Mouse (Mus musculus) lung, embryonic 14.5 days (tissue): ENCODE data around the gene Eef1akmt2. TPM values are rescaled to one million over a fixed set of nuclear protein-coding genes. Genes with fewer than 3 reads are reported as not detected.
A peak's percentile ranks its signal among the peaks of the same experiment; 100 is the strongest.

ENCODE experiments used
- ATAC-seq: fragments of 200-750 bp; cut with Nextera tagmentation; 2 replicates; pipeline ENCODE4 v1.8.0; 2017; ENCODE audit warnings: mild to moderate bottlenecking, moderate TSS enrichment, moderate library complexity; ENCODE audit not compliant: insufficient read depth
- DNase-seq: peaks from one replicate; pipeline ENCODE4 v3.0.0-alpha.2; 2015
- H3K27ac ChIP-seq: fragments of 300-500 bp; sonication (generic); 2 replicates; pipeline ENCODE4 v1.5.1; 2014; ENCODE audit warnings: low read depth, mild to moderate bottlenecking, moderate library complexity
- H3K27me3 ChIP-seq: fragments of 300-500 bp; sonication (generic); 2 replicates; pipeline ENCODE4 v1.6.1; 2014; ENCODE audit warnings: low read length, control low read depth; ENCODE audit not compliant: insufficient read depth
- H3K36me3 ChIP-seq: fragments of 300-500 bp; sonication (generic); 2 replicates; pipeline ENCODE4 v1.6.1; 2014; ENCODE audit warnings: control low read depth; ENCODE audit not compliant: insufficient read depth
- H3K4me1 ChIP-seq: fragments of 300-500 bp; sonication (generic); 2 replicates; pipeline ENCODE4 v1.6.1; 2014; ENCODE audit warnings: antibody characterized with exemption, control low read depth; ENCODE audit not compliant: insufficient read depth
- H3K4me2 ChIP-seq: fragments of 300-500 bp; sonication (generic); 2 replicates; pipeline ENCODE4 v1.6.1; 2014; ENCODE audit warnings: mild to moderate bottlenecking
- H3K4me3 ChIP-seq: fragments of 300-500 bp; sonication (generic); 2 replicates; pipeline ENCODE4 v1.5.1; 2014; ENCODE audit warnings: low read depth, low read length
- H3K9ac ChIP-seq: fragments of 300-500 bp; sonication (generic); 2 replicates; pipeline ENCODE4 v1.6.1; 2014
- H3K9me3 ChIP-seq: fragments of 300-500 bp; sonication (generic); 2 replicates; pipeline ENCODE4 v1.6.1; 2016; ENCODE audit warnings: low read depth, low read length, control low read depth
- CTCF ChIP-seq: IDR thresholded peaks from 2 replicates; pipeline ENCODE4 v1.5.1; 2016; ENCODE audit warnings: antibody characterized with exemption, low read depth
- WGBS: fragments of 180-500 bp; shearing (Covaris S2); extraction: QIAGEN DNeasy Blood & Tissue Kit; methylation state at CpG from one replicate; pipeline ENCODE4 v1.1.7; 2014; 5-methylcytosine and 5-hydroxymethylcytosine counted together
- polyA plus RNA-seq: library from polyadenylated mRNA; unstranded; fragments of >200 nt; fragmentation: Nextera tagmentation; extraction: Ambion mirVana; gene quantifications from 2 replicates; pipeline ENCODE4 v1.2.1, GENCODE M21; 2014

Gene Eef1akmt2
- polyA plus RNA-seq, 1 experiment from 2014 or later, result 61.8 TPM

DNA sequence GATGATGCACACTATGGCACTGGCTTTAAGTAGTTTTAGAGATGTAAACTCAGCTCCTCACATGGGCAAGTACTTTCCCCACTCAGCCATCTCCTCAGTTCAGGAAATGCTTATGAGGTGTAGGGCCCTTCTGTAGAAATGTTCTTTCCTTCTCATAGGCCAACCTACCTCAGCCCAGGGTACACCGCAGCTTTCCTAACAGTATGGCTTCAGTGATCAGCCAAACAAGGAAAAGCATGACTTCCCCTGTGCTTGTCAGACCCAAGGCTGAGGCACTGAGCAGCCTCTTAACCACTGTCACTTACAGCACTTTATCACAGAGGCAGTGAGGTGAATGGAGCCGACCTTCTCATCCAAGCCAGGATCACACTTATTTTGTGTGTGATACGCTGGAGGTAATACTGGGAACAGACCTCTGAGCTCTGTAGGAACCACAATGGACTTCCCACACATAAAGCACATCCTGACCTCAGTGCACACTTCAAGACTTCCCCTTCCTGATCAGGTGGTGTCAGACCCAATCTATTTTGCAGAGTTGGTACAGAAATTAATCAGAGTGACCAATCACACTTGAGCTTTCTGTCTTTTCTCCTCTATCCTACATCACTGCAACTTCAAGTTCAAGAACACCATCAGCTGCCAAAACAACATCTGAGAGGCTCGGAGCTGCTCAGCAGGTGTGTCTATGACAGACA lies 64.8 kb downstream of the Eef1akmt2 start:
- ATAC-seq (no peak), DNase-seq (no peak)
- no peak overlapping the region for H3K4me2 ChIP-seq
- no peak overlapping the region for H3K27ac ChIP-seq
- no peaks in the 10 kb centered on the region for H3K27me3 ChIP-seq
- H3K4me1 ChIP-seq, result no peaks in the 10 kb centered on the region; the same call in 1 of the 2 replicates
- WGBS, result 80% methylated on average over 4 of the region's 4 CpGs
- H3K9ac ChIP-seq, result no peak overlapping the region
- no peak overlapping the region for H3K4me3 ChIP-seq
- TF ChIP-seq CTCF, result no peak
- no peaks in the 10 kb centered on the region for H3K9me3 ChIP-seq
- no peaks in the 10 kb centered on the region for H3K36me3 ChIP-seq

DNA sequence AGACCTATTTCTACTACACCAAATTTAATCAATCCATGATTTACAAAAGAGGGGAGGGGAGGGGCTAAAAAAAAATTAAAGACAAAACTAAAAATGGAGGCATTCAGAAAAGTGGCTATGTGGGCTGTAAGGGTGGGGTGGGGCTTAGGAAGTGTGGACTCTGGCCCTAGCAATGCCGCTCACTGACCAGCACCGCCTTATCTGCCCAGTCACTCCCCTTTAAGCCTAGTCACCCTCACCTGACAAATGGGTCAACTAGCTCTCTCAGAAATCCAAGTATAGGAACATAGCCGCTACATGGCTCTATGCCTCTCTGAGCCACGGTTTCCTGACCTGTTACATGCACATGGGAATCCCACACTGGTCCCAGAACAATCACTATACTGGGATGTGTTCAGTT lies 65.5 kb downstream of the Eef1akmt2 start:
- ATAC-seq (no peak), DNase-seq (no peak)
- no peak overlapping the region for H3K4me3 ChIP-seq
- no peaks in the 10 kb centered on the region for H3K9me3 ChIP-seq
- peak overlapping the region; percentile 40; the same call in 1 of the 2 replicates for H3K27ac ChIP-seq
- H3K4me1 ChIP-seq, result no peaks in the 10 kb centered on the region; the same call in 1 of the 2 replicates
- no peaks in the 10 kb centered on the region for H3K27me3 ChIP-seq
- TF ChIP-seq CTCF, result no peak
- H3K36me3 ChIP-seq, result no peaks in the 10 kb centered on the region
- WGBS, result 85% methylated on average over 4 of the region's 4 CpGs
- H3K9ac ChIP-seq, result no peak overlapping the region
- H3K4me2 ChIP-seq, result no peak overlapping the region

DNA sequence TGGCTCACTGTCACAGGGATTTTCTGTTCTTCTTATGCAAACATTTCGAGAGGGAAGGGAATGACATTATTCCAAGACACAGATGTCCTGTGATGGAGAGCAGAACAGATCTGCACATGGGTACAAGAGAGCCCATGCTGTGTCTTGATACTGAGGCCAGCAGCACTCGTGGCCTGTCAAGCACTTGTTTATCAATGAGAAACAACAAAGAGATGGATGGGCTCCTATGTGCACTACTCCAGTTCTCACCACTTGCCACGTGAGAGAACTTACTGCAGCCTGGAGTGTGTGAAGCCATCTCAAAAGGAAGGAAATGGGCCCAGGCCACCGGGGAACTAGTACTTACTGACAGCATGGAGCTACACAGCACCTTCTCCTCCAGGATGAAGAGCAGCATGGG lies 66.0 kb downstream of the Eef1akmt2 start:
- no peak overlapping the region for H3K9ac ChIP-seq
- H3K4me1 ChIP-seq, result peaks cover under 1% of the 10 kb centered on the region
- H3K4me3 ChIP-seq, result no peak overlapping the region
- peak; percentile 36; the same call in 1 of the 2 replicates for ATAC-seq
- no peak for TF ChIP-seq CTCF
- WGBS, result 27% methylated on average over 4 of the region's 4 CpGs
- peak; percentile 22 for DNase-seq
- no peaks in the 10 kb centered on the region for H3K36me3 ChIP-seq
- peak overlapping the region; percentile 40 for H3K27ac ChIP-seq
- no peaks in the 10 kb centered on the region for H3K9me3 ChIP-seq
- no peaks in the 10 kb centered on the region for H3K27me3 ChIP-seq
- H3K4me2 ChIP-seq, result no peak overlapping the region

DNA sequence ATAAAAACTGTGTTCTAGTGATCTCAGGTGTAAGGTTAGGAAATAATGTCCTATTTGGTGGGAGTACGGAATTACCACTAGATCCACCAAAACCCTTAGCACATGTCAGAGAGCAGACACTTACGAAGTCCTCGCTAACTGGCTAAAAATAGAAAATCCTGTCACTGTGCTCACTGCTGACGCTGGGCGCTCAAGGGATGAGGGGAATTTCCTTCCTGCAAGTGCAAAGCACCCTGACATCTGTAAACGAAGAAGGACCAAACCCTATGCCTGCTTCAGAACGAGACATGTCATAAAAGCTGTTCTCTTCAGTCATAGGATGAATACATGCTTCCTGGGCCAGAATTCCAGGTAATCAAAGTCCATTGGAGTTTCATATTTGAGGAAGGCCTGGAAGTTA lies 66.5 kb downstream of the Eef1akmt2 start:
- TF ChIP-seq CTCF, result no peak
- no peak overlapping the region for H3K9ac ChIP-seq
- no peak overlapping the region for H3K4me3 ChIP-seq
- peak overlapping the region; percentile 40 for H3K27ac ChIP-seq
- H3K9me3 ChIP-seq, result no peaks in the 10 kb centered on the region
- H3K36me3 ChIP-seq, result no peaks in the 10 kb centered on the region
- no peak overlapping the region for H3K4me2 ChIP-seq
- WGBS, result 43% methylated on average over 7 of the region's 7 CpGs
- DNase-seq (peak; percentile 57), ATAC-seq (no peak)
- H3K4me1 ChIP-seq, result peaks cover 6% of the 10 kb centered on the region
- no peaks in the 10 kb centered on the region for H3K27me3 ChIP-seq

DNA sequence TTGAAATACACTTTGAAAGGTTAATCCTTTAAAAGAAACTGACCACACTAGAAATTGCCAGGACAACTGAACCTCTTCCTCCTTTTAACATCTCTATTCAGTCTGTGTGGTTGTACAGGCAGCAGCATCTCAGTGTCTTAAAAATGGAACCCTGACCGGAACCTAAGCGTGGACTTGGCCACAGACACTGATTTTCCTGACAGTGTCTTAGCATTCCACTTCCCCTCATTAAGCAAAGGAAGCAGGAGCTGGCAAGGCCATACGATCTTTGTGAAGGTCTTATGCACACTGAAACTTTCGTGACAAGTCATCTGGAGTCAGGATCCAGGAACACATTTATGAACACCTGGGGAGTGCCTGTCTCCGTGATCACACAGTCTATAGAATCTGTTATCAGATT lies 68.4 kb downstream of the Eef1akmt2 start:
- Histone ChIP-seq H3K27me3 (no peaks in the 10 kb centered on the region), H3K4me1 (peaks cover 11% of the 10 kb centered on the region), H3K9ac (no peak overlapping the region), H3K4me2 (no peak overlapping the region), H3K27ac (no peak overlapping the region), H3K36me3 (no peaks in the 10 kb centered on the region), H3K9me3 (no peaks in the 10 kb centered on the region), H3K4me3 (no peak overlapping the region)
- no peak for ATAC-seq
- TF ChIP-seq CTCF, result no peak
- no peak for DNase-seq
- 58% methylated on average over 5 of the region's 5 CpGs for WGBS

DNA sequence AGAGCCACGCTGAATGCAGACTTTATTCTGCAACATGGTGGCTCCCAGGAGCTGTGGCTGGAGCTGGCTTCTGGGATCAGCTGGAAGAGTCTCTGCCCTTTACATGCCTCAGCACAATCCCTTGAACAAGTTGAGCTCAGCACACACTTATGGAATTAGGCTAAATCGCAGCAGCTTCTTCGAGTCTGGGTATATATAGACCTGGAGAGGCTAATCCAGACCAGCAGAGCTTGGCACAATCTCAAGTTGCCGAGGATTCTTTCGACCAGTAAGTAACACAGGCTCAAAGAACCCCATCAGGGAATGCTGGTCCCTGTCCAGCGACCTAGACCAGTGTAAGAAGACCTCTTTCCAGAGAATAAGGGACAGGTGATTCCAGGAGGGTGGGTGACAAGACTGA lies 70.6 kb downstream of the Eef1akmt2 start:
- WGBS, result 48% methylated on average over 6 of the region's 6 CpGs
- no peak for TF ChIP-seq CTCF
- Histone ChIP-seq H3K4me3 (no peak overlapping the region), H3K4me2 (no peak overlapping the region), H3K9me3 (no peaks in the 10 kb centered on the region), H3K27me3 (no peaks in the 10 kb centered on the region), H3K36me3 (peaks cover 3% of the 10 kb centered on the region; the same call in 1 of the 2 replicates), H3K27ac (peak overlapping the region; percentile 44; the same call in 1 of the 2 replicates), H3K4me1 (peaks cover 11% of the 10 kb centered on the region), H3K9ac (no peak overlapping the region)
- peak; percentile 23 for DNase-seq
- no peak; the same call in 1 of the 2 replicates for ATAC-seq

DNA sequence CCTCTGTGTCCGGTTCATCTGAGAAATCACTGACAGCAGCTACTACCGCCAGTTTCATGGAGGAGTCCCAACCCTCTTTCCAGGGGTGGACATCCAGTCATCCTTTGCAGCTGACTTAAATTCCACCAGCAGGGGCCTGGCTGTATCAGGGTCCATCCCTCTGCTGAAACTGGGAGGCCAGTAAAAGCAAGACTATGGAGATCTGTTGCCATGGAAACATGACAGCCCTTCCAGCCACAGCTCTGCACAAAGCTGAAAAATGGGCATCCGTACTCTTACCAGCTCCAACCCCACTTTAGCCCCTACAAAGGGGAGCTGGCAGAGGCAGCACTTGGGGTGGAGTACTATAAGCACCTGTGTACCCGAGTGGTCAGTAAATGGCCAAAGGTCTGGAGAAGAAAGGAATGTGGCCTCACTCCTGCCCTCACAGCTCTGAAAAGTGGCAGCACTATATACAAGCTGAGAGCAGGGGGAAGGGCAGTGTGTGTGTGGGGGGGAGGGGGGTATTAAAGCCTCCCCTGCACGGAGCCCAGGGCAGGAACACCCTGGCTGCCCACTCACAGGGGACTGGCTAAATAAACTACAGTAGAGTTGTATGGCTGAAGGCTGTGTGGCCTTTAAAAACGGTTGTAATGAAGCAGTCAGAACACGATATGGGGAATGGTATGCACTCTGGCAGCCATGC lies 71.2 kb downstream of the Eef1akmt2 start:
- TF ChIP-seq CTCF, result peak; percentile 32; the same call in 1 of the 2 replicates
- peak overlapping the region; percentile 13; the same call in 1 of the 2 replicates for H3K9ac ChIP-seq
- peak overlapping the region; percentile 75; the same call in 1 of the 2 replicates for H3K27ac ChIP-seq
- no peaks in the 10 kb centered on the region for H3K27me3 ChIP-seq
- no peaks in the 10 kb centered on the region for H3K9me3 ChIP-seq
- H3K4me3 ChIP-seq, result no peak overlapping the region
- DNase-seq, result peak; percentile 66
- no peak overlapping the region for H3K4me2 ChIP-seq
- ATAC-seq, result peak; percentile 39
- peaks cover 5% of the 10 kb centered on the region; the same call in 1 of the 2 replicates for H3K36me3 ChIP-seq
- peaks cover 14% of the 10 kb centered on the region for H3K4me1 ChIP-seq
- 18% methylated on average over 7 of the region's 7 CpGs for WGBS
